Mouse (Mus musculus): Measurements from ENCODE around the gene Themis. TPM values are rescaled to one million over a fixed set of nuclear protein-coding genes. Genes with fewer than 3 reads are reported as not detected.

Gene Themis
- polyA plus RNA-seq, 1 experiment from 2014 or later: 0.40 TPM

GRCm38 (mm10) chr10:28890886-28891285 is 222.7 kb downstream of the Themis start:
- Histone ChIP-seq H3K36me3 (no peaks in the 10 kb centered on the region), H3K27me3 (no peaks in the 10 kb centered on the region), H3K4me2 (no peak overlapping the region), H3K9ac (no peak overlapping the region), H3K4me3 (no peak overlapping the region), H3K4me1 (replicated peaks) (no peaks in the 10 kb centered on the region), H3K9me3 (replicated peaks) (no peaks in the 10 kb centered on the region), H3K27ac (no peak overlapping the region)
- ATAC-seq (replicated peaks; ENCODE audit: insufficient number of reproducible peaks, insufficient read depth, low FRiP score, low read depth): no peak
- WGBS: 76% methylated on average over 2 of the region's 2 CpGs

- H3K4me3 ChIP-seq: no peak overlapping the region
- 44% methylated on average over 1 of the region's 1 CpGs for WGBS
These were observed 230.2 kb downstream of the Themis start for GRCm38 (mm10) chr10:28898351-28898750.

More at GRCm38 (mm10) chr10:28898351-28898750, 230.2 kb downstream of the Themis start:
- Histone ChIP-seq H3K4me1 (replicated peaks) (no peaks in the 10 kb centered on the region), H3K4me2 (no peak overlapping the region), H3K9me3 (replicated peaks) (no peaks in the 10 kb centered on the region), H3K36me3 (no peaks in the 10 kb centered on the region), H3K27me3 (no peaks in the 10 kb centered on the region), H3K27ac (no peak overlapping the region), H3K9ac (no peak overlapping the region)
- no peak for ATAC-seq (replicated peaks; ENCODE audit: insufficient number of reproducible peaks, insufficient read depth, low FRiP score, low read depth)
